Mouse (Mus musculus): ENCODE measurements at regions not wholly inside any gene's neighbourhood (a gene's known extent, or its start where the extent isn't known, plus 50 kb on each side); places are given as distances from the start of the nearest gene placed in this dataset.

DNA sequence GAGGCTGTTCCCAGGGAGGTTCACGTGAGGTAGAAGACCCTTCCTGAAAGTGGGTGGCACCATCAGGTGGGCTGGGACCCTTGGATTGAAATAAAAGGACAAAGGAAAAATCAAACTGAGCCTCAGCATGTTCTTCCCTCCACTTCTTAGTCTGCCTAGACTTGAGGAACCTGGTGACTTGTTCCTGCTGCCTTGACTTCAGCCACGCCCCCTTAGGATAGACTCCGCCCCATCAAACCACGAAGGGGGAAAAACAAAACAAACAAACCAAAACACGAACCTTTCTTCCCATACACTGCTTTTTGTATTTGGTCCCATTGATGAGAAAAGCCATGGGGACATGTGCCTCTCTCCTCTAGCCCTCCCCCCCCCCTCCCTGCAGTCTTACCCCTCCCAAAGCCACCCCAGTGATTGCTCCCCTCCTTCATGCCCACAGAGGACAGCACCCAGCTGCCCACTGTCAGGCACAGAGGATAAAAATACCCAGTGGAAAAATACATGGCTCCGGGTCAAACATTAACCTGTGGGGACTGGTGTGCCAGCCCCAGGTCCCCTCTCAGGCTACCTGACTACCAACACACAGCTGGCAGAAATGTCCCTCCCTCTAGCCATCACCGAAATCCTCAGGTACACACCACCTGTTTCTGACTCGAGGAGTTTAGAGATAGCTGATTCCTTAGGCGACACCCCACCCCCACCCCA, 148.0 kb downstream of the Vegfa start:
- Histone ChIP-seq H3K4me3 (ENCODE audit: low read depth, low read length) (no peak overlapping the region), H3K4me2 (ENCODE audit: low read depth, severe bottlenecking) (no peak overlapping the region), H3K9me3 (ENCODE audit: control insufficient read depth, low read length) (no peaks in the 10 kb centered on the region), H3K9ac (ENCODE audit: low read length) (no peak overlapping the region), H3K36me3 (ENCODE audit: control insufficient read depth, insufficient read depth, low read length) (no peaks in the 10 kb centered on the region), H3K4me1 (ENCODE audit: control insufficient read depth, insufficient read depth, low read length) (peaks cover 36% of the 10 kb centered on the region), H3K27ac (replicated peaks; ENCODE audit: low read depth, low read length) (no peak overlapping the region), H3K27me3 (ENCODE audit: control insufficient read depth, insufficient read depth, low read length) (no peaks in the 10 kb centered on the region)
- 71% methylated on average over 9 of the region's 9 CpGs for WGBS
- ATAC-seq (ENCODE audit: insufficient number of reproducible peaks, low FRiP score, low TSS enrichment, low read depth), result no peak
- no peak for DNase-seq (ENCODE audit: low spot score)

- no peak for ATAC-seq (ENCODE audit: insufficient number of reproducible peaks, low FRiP score, low TSS enrichment, low read depth)
- H3K4me1 ChIP-seq (ENCODE audit: control insufficient read depth, insufficient read depth, low read length), result peaks cover 30% of the 10 kb centered on the region
- WGBS, result 68% methylated on average over 3 of the region's 3 CpGs
- no peaks in the 10 kb centered on the region for H3K9me3 ChIP-seq (ENCODE audit: control insufficient read depth, low read length)
- H3K4me2 ChIP-seq (ENCODE audit: low read depth, severe bottlenecking), result no peak overlapping the region
- no peak overlapping the region for H3K27ac ChIP-seq (replicated peaks; ENCODE audit: low read depth, low read length)
- no peak overlapping the region for H3K4me3 ChIP-seq (ENCODE audit: low read depth, low read length)
- H3K36me3 ChIP-seq (ENCODE audit: control insufficient read depth, insufficient read depth, low read length), result no peaks in the 10 kb centered on the region
- H3K9ac ChIP-seq (ENCODE audit: low read length), result no peak overlapping the region
- DNase-seq (ENCODE audit: low spot score), result no peak
- H3K27me3 ChIP-seq (ENCODE audit: control insufficient read depth, insufficient read depth, low read length), result no peaks in the 10 kb centered on the region
These were observed 149.0 kb upstream of the 1600014C23Rik start for GRCm38 (mm10) chr17:45882682-45883081.

- Histone ChIP-seq H3K27me3 (ENCODE audit: control insufficient read depth, insufficient read depth, low read length) (no peaks in the 10 kb centered on the region), H3K4me3 (ENCODE audit: low read depth, low read length) (no peak overlapping the region), H3K4me2 (ENCODE audit: low read depth, severe bottlenecking) (no peak overlapping the region), H3K27ac (replicated peaks; ENCODE audit: low read depth, low read length) (no peak overlapping the region), H3K9me3 (ENCODE audit: control insufficient read depth, low read length) (no peaks in the 10 kb centered on the region), H3K9ac (ENCODE audit: low read length) (no peak overlapping the region), H3K36me3 (ENCODE audit: control insufficient read depth, insufficient read depth, low read length) (no peaks in the 10 kb centered on the region), H3K4me1 (ENCODE audit: control insufficient read depth, insufficient read depth, low read length) (peaks cover 17% of the 10 kb centered on the region)
- DNase-seq (ENCODE audit: low spot score), result no peak
- 93% methylated on average over 9 of the region's 9 CpGs for WGBS
- ATAC-seq (ENCODE audit: insufficient number of reproducible peaks, low FRiP score, low TSS enrichment, low read depth), result no peak
These were observed 147.6 kb upstream of the 1600014C23Rik start for GRCm38 (mm10) chr17:45881284-45881683.

DNA sequence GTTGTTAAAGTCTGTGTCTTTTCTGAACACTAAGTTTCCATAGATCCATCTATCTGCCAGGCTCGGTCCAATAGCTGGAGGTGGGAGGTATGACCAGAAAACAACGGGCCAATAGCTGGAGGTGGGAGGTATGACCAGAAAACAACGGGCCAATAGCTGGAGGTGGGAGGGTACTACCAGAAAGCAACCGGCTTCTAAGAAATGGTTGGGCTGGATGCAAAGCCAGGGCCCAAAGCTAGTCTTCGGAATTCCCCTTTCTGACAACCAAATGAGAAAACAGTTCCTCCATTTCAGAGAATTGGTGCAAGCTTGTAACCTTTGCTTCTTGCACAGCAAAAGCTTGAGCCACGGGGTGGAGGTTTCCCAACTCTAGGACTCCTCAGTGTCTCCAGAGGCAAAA, 147.1 kb upstream of the 1600014C23Rik start:
- H3K27me3 ChIP-seq (ENCODE audit: control insufficient read depth, insufficient read depth, low read length), result no peaks in the 10 kb centered on the region
- H3K36me3 ChIP-seq (ENCODE audit: control insufficient read depth, insufficient read depth, low read length), result no peaks in the 10 kb centered on the region
- ATAC-seq (ENCODE audit: insufficient number of reproducible peaks, low FRiP score, low TSS enrichment, low read depth) (no peak), DNase-seq (ENCODE audit: low spot score) (no peak)
- H3K9ac ChIP-seq (ENCODE audit: low read length), result no peak overlapping the region
- H3K27ac ChIP-seq (replicated peaks; ENCODE audit: low read depth, low read length), result no peak overlapping the region
- H3K4me1 ChIP-seq (ENCODE audit: control insufficient read depth, insufficient read depth, low read length), result peaks cover 11% of the 10 kb centered on the region
- H3K4me2 ChIP-seq (ENCODE audit: low read depth, severe bottlenecking), result no peak overlapping the region
- H3K9me3 ChIP-seq (ENCODE audit: control insufficient read depth, low read length), result no peaks in the 10 kb centered on the region
- 87% methylated on average over 6 of the region's 6 CpGs for WGBS
- H3K4me3 ChIP-seq (ENCODE audit: low read depth, low read length), result no peak overlapping the region

DNA sequence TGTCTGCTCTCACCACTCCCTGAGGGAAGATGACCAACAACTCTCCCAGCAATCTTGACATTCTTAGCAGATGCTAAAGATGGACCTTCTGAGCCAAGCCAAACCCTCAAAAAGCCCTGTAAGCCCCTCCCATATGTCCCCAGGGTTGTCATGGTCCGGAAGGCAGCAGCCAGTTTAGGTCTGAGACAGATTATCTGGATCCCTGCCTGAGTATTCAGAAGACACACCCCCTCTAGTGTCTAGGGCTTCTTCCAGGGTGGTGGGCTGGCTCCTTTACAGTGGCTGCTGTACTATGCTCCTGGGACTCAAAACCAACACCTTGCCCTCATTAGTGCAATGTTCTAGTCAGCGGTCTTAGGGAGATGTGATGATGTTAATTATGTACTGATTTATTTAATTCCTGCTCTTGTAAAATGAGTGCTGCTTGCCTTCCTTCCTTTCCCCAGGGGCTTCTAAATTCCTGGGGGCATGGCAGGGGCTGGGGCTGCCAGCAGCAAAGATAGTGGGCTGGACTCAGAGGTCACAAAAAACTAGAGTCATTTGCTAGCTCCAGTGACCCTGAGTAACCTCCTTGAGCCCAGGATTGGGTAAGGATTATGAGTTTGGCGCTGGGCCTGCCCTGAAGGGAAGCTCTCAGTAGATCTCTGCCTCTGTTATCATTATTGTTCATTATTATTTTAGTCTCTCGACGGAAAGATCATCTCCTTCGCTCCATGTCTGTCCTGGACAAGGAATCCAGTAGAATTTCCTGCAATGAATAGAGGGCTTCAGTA, 146.0 kb upstream of the 1600014C23Rik start:
- DNase-seq (ENCODE audit: low spot score) (no peak), ATAC-seq (ENCODE audit: insufficient number of reproducible peaks, low FRiP score, low TSS enrichment, low read depth) (no peak; the same call in 1 of the 2 replicates)
- no peak overlapping the region for H3K9ac ChIP-seq (ENCODE audit: low read length)
- no peak overlapping the region for H3K4me3 ChIP-seq (ENCODE audit: low read depth, low read length)
- no peaks in the 10 kb centered on the region for H3K27me3 ChIP-seq (ENCODE audit: control insufficient read depth, insufficient read depth, low read length)
- H3K36me3 ChIP-seq (ENCODE audit: control insufficient read depth, insufficient read depth, low read length), result no peaks in the 10 kb centered on the region
- H3K4me1 ChIP-seq (ENCODE audit: control insufficient read depth, insufficient read depth, low read length), result peaks cover 7% of the 10 kb centered on the region
- no peaks in the 10 kb centered on the region for H3K9me3 ChIP-seq (ENCODE audit: control insufficient read depth, low read length)
- H3K27ac ChIP-seq (replicated peaks; ENCODE audit: low read depth, low read length), result no peak overlapping the region
- no peak overlapping the region for H3K4me2 ChIP-seq (ENCODE audit: low read depth, severe bottlenecking)
- WGBS, result 57% methylated on average over 6 of the region's 6 CpGs

GRCm38 (mm10) chr17:45878394-45878793, 144.8 kb upstream of the 1600014C23Rik start:
- Histone ChIP-seq H3K36me3 (ENCODE audit: control insufficient read depth, insufficient read depth, low read length) (no peaks in the 10 kb centered on the region), H3K4me3 (ENCODE audit: low read depth, low read length) (no peak overlapping the region), H3K27me3 (ENCODE audit: control insufficient read depth, insufficient read depth, low read length) (peaks cover 1% of the 10 kb centered on the region; the same call in 1 of the 2 replicates), H3K4me1 (ENCODE audit: control insufficient read depth, insufficient read depth, low read length) (peaks cover 8% of the 10 kb centered on the region), H3K9ac (ENCODE audit: low read length) (no peak overlapping the region), H3K9me3 (ENCODE audit: control insufficient read depth, low read length) (no peaks in the 10 kb centered on the region), H3K27ac (replicated peaks; ENCODE audit: low read depth, low read length) (no peak overlapping the region), H3K4me2 (ENCODE audit: low read depth, severe bottlenecking) (no peak overlapping the region)
- ATAC-seq (ENCODE audit: insufficient number of reproducible peaks, low FRiP score, low TSS enrichment, low read depth), result no peak
- no peak for DNase-seq (ENCODE audit: low spot score)
- WGBS, result 89% methylated on average over 6 of the region's 6 CpGs

- H3K27me3 ChIP-seq (ENCODE audit: control insufficient read depth, insufficient read depth, low read length), result peaks cover 6% of the 10 kb centered on the region; the same call in 1 of the 2 replicates
- no peak overlapping the region for H3K9ac ChIP-seq (ENCODE audit: low read length)
- DNase-seq (ENCODE audit: low spot score), result no peak
- H3K27ac ChIP-seq (replicated peaks; ENCODE audit: low read depth, low read length), result no peak overlapping the region
- H3K36me3 ChIP-seq (ENCODE audit: control insufficient read depth, insufficient read depth, low read length), result no peaks in the 10 kb centered on the region
- H3K9me3 ChIP-seq (ENCODE audit: control insufficient read depth, low read length), result no peaks in the 10 kb centered on the region
- no peak for ATAC-seq (ENCODE audit: insufficient number of reproducible peaks, low FRiP score, low TSS enrichment, low read depth)
- no peak overlapping the region for H3K4me2 ChIP-seq (ENCODE audit: low read depth, severe bottlenecking)
- H3K4me3 ChIP-seq (ENCODE audit: low read depth, low read length), result no peak overlapping the region
- H3K4me1 ChIP-seq (ENCODE audit: control insufficient read depth, insufficient read depth, low read length), result peaks cover 24% of the 10 kb centered on the region
- WGBS, result 85% methylated on average over 8 of the region's 8 CpGs
These were observed 141.7 kb upstream of the 1600014C23Rik start for GRCm38 (mm10) chr17:45875325-45875724.

- 0 out of 2 replicates have a peak, but pooled peaks have one; percentile 31 for ATAC-seq (ENCODE audit: insufficient number of reproducible peaks, low FRiP score, low TSS enrichment, low read depth)
- no peak overlapping the region for H3K4me3 ChIP-seq (ENCODE audit: low read depth, low read length)
- peaks cover 6% of the 10 kb centered on the region; the same call in 1 of the 2 replicates for H3K27me3 ChIP-seq (ENCODE audit: control insufficient read depth, insufficient read depth, low read length)
- WGBS, result 19% methylated on average over 8 of the region's 8 CpGs
- H3K36me3 ChIP-seq (ENCODE audit: control insufficient read depth, insufficient read depth, low read length), result no peaks in the 10 kb centered on the region
- peaks cover 19% of the 10 kb centered on the region for H3K4me1 ChIP-seq (ENCODE audit: control insufficient read depth, insufficient read depth, low read length)
- H3K27ac ChIP-seq (replicated peaks; ENCODE audit: low read depth, low read length), result no peak overlapping the region
- peak overlapping the region; percentile 40; the same call in 1 of the 2 replicates for H3K4me2 ChIP-seq (ENCODE audit: low read depth, severe bottlenecking)
- H3K9ac ChIP-seq (ENCODE audit: low read length), result no peak overlapping the region
- 0 out of 2 replicates have a peak, but pooled peaks cover 5% of the 10 kb centered on the region for H3K9me3 ChIP-seq (ENCODE audit: control insufficient read depth, low read length)
- peak; percentile 53 for DNase-seq (ENCODE audit: low spot score)
These were observed 140.4 kb upstream of the 1600014C23Rik start for GRCm38 (mm10) chr17:45873996-45874395.

All from limb, embryonic 11.5 days (tissue).